Mouse (Mus musculus): Measurements from ENCODE around the gene Fgfbp3. TPM values are rescaled to one million over a fixed set of nuclear protein-coding genes. Genes with fewer than 3 reads are reported as not detected.
"Not testable (repeated sequence)": the region's sequence is repeated elsewhere in the genome, so short reads cannot be mapped to it uniquely, and the experiment has no call there.

Gene Fgfbp3
- total RNA-seq (2015; ENCODE audit: low replicate concordance) (not detected in 2 replicates), total RNA-seq (2017; ENCODE audit: low replicate concordance) (1.6 and 6.5 TPM in 2 replicates)

DNA sequence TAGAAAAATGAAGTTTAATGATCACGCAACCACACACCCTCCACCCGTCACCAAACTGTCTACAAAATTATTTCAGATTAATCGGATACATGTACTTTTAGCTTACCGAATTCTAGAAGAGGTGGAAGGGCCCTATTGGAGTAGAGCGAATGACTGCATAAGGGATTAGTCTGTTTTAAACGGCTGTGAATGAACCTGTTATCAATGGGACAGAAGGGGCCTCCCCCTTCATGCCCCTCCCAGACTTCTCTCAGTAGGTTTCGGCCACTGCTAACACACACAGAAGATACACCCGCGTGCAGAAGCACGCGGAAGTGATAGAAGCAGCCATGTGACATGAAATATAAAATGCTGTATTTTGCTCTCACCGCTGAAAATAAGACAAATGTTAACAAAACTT is at the start of gene Fgfbp3:
Gene Fgfbp3 (minus strand): TSS at position 150 of the 400 bp plus-strand sequence.
- 0 out of 2 replicates have a peak, but pooled peaks have one; percentile 7 for ATAC-seq (replicated peaks; ENCODE audit: low FRiP score, poor library complexity, severe bottlenecking)

DNA sequence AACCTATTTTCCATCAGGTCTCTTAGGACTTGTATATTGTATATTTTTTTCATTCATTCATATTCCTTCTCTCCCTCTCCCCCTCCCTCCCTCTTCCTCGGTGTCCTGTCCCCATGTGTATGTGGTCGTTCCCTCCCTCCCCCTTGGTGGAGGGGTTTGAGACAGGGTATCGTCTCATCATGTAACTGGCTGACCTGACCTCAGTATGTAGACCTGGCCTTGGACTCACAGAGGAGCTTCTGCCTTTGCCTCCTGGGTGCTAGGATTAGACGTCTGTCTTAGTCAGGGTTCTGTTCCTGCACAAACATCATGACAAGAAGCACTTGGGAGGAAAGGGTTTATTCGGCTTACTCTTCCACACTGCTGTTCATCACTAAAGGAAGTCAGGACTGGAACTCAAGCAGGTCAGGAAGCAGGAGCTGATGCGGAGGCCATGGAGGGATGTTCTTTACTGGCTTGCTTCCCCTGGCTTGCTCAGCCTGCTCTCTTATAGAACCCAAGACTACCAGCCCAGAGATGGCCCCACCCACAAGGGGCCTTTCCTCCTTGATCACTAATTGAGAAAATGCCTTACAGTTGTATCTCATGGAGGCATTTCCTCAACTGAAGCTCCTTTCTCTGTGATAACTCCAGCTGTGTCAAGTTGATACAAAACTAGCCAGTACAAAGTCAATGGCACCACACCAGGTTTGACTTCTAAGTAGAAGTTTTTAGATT is 43.3 kb upstream of the Fgfbp3 start:
- ATAC-seq (replicated peaks; ENCODE audit: low FRiP score, poor library complexity, severe bottlenecking), result not testable (repeated sequence)

DNA sequence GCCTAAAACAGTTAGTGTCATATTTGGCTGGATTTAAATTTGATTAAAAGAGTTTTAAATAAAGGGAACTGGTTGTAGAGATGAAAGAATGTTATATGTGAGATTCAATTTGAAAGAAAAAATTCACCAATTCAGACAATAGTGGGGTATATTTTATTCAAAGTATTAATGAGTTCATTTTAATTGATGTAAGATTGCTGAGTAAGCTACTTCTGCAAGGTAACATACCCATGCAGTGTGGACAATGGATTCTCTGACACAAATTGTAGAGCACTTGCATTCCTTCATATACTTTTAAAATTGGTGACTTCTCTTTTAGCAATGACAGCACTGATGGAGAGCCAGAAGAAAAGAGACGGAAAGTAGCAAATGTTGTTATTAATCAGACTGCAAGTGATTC is 41.9 kb upstream of the Fgfbp3 start:
- ATAC-seq (replicated peaks; ENCODE audit: low FRiP score, poor library complexity, severe bottlenecking), result no peak

DNA sequence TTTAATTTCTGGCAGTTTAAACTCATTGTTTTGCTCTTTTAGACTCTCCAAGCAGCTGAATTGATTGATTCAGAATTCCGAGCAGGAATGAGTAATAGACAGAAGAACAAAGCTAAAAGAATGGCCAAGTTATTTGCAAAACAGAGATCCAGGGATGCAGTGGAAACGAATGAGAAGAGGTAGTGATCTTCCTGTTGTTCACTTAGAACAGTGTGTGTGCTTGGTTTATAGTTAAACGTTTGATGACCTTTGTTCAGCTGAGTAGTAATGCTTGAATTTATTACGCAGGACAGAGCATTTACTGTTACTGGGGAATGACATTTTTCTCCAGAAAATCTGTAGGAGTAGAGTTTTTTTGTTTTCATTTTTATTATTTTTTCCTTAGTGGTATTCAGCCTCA is 38.9 kb upstream of the Fgfbp3 start:
- ATAC-seq (replicated peaks; ENCODE audit: low FRiP score, poor library complexity, severe bottlenecking), result no peak

DNA sequence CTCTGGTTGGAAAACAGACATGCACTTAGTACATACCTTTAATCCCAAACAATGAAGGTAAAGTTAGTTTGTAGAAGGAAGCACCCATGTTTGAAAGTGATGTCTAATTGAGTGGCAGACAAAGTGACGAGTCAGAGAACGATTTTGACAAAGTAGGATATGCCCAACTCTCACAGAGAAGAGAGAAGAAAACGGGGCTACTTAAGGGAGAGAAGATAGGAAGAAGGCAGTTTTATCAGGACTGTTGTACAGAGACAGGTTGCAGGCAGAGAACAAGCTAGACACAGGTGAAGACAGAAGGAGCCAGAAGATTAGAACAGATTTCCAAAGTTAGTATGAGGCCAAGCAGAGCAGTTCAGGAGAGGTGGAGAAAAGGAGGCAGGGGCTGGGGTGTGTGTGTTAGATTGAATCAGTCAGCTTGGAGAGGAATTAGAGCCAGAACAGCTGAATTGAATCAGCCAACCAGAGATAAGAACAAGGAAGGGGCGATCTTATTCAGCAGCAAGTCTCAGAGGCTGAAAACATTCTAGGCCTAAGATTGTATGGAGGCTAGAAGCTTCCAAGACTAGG is 34.3 kb upstream of the Fgfbp3 start:
- ATAC-seq (replicated peaks; ENCODE audit: low FRiP score, poor library complexity, severe bottlenecking), result 0 out of 2 replicates have a peak, but pooled peaks have one; percentile 27

DNA sequence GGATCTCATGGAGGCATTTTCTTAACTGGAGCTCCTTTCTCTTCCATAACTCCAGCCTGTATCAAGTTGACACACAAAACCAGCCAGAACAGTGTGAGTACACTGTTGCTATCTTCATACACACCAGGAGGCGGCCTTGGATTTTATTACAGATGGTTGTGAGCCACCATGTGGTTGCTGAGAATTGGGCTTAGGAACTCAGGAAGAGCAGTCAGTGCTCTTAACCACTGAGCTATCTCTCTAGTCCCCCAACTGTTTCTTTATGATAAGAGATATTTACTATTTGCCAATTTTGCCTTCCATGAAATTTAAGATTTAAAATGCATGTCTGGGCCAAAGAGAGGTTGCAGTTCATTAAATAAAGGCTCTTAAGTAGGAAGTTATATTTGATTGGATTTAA is 20.6 kb upstream of the Fgfbp3 start:
- ATAC-seq (replicated peaks; ENCODE audit: low FRiP score, poor library complexity, severe bottlenecking), result no peak

DNA sequence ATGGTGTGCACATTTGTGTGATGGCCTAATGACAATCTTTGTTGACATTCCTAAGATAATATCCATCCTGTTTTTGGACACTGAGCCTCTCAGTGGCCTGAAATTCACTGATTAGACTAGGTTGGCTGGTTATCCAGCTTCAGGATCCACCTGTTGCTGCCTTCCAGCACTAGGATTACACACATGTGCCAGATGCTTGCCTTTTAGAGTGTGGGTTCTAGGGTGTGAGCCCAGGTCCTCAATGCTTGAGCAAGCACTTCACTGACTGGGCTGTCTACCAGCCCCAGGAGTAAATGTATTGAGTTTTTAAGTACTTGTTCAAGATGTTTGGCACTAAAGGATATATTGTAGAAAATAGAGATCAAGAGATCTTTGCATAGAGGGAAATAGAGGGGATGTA is 18.6 kb upstream of the Fgfbp3 start:
- ATAC-seq (replicated peaks; ENCODE audit: low FRiP score, poor library complexity, severe bottlenecking), result 0 out of 2 replicates have a peak, but pooled peaks have one; percentile 28

DNA sequence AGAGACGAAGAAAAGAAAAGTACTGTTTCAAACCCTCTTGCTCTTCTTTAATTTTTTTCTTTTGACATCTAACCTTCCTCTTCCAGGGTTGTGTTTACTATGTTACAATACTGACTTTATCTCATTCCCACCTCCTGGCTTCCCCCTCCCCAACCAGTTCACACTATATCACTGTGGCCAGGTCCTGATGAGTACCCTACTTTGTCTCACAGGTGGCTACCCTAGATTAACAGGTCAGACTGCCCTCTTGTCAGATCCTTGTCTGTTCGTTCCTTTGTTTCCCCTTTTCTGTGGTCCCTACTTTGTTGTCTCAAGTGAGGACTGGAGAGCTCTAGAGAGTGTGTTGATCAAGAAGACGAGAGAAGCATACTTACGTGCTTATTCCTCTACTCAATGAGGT is 16.9 kb upstream of the Fgfbp3 start:
- no peak for ATAC-seq (replicated peaks; ENCODE audit: low FRiP score, poor library complexity, severe bottlenecking)

DNA sequence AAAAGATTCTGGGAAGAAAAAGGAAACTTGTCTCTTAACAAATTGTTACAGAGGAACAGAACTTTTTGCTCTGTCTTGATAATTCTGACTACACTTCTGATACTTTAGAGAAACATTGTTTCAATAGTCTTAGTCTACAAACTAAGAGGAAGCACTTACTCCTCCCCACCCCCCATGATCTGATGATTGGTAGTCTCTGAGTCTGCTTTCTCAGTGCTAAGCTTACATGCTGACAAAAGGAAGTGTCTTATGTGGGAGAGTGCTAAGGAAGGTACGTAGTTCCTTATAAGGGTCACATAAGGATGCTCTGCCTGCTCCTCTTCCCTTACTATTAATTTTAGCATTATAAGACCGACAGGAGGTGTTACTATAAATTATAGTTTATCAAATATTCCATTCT is 13.2 kb upstream of the Fgfbp3 start:
- no peak for ATAC-seq (replicated peaks; ENCODE audit: low FRiP score, poor library complexity, severe bottlenecking)

DNA sequence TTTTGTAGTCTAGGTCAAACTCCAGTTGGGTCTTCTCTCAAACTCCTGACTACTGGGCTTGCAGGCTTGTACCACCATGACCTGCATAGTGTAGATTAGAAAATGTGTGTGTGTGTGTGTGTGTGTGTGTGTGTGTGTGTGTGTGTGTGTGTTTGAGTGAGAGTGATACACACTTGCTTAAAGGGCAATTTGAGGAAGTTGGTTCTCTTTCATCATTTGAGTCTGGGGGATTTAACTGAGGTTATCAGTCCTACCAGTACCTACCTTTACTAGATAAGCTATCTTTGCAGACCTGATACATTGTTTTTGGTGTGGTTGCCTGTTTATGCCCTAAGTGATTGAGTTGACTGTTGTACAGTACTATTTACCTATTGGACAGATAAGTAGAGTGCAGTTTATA is 12.7 kb upstream of the Fgfbp3 start:
- ATAC-seq (replicated peaks; ENCODE audit: low FRiP score, poor library complexity, severe bottlenecking), result no peak

DNA sequence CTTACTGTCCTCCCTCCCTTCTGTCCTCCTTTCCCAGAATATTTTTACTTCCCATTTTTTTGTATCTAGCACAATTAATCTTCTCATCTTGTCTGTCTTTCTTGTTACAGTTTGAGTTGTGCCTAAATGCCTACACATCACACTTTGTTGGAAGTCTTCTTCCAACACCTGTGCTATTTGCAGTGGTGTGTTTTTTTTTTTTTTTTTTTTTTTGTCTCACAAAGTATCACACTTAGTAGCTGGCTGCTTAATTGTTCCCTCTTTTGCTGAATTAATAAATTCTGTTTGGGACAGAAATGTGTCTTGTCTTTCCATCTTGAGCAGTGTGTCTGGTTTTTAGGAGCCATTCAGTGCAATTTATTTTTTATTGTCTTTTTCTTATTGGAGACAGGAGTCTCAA is 10.4 kb upstream of the Fgfbp3 start:
- no peak for ATAC-seq (replicated peaks; ENCODE audit: low FRiP score, poor library complexity, severe bottlenecking)

DNA sequence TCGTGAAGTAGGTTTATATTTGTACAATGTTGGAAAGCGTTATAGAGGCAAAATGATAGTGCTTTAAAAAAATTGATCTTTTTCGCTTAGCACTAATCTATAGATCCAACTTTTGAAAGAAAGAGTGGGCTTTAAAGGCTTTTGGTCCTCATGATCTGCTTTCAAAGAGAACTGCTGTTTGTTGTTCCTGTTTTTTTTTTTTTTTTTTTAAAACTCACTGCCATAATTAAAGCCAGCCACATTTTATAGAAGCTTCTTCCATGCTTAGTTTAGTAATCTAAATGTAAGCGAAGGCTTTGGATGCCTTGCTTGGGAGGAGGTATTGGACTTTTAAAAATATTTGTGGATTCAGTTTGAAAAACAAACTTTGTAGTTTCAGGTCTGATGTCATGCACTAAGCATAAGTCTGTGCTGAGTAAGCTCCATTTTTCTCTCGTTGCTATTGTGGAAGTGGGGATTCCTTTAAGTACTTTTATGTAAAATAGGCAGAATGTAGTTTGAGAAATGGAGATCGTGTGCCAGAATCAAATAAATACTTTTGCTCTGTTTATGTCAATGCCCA is 8.5 kb upstream of the Fgfbp3 start:
- ATAC-seq (replicated peaks; ENCODE audit: low FRiP score, poor library complexity, severe bottlenecking), result no peak

DNA sequence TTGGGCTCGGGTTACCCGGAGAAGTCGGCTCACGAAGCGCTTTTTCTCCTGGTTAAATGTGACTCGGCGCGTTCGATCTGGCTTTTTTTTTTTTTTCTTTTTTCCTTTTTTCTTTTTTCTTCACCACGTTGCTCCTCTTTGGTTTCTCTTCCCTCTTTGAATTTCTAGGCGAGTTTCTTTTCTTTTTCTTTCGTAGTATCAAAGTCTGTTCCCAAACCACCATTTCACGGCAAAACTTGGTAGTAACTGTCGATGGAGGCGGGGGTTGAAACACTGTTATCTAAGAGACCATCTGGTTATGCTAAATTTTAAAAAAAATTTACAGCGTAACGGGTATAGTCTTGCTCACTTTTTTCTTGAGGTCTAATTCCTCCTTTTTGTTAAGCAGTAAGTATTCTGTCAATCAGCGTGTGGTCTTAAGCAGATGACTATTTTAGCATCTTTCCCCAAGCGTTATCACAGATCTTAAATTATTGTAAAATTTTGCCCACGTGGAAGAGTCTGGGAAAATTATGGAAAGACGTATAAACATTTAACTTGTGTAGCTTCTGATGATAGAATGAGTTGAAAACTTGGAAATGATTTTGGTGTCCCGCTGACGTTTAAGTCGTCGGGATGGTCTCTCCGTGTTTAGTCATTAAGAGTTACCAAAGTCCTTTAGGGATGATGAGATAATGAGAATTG is 7.3 kb upstream of the Fgfbp3 start:
- ATAC-seq (replicated peaks; ENCODE audit: low FRiP score, poor library complexity, severe bottlenecking), result peak; percentile 44

DNA sequence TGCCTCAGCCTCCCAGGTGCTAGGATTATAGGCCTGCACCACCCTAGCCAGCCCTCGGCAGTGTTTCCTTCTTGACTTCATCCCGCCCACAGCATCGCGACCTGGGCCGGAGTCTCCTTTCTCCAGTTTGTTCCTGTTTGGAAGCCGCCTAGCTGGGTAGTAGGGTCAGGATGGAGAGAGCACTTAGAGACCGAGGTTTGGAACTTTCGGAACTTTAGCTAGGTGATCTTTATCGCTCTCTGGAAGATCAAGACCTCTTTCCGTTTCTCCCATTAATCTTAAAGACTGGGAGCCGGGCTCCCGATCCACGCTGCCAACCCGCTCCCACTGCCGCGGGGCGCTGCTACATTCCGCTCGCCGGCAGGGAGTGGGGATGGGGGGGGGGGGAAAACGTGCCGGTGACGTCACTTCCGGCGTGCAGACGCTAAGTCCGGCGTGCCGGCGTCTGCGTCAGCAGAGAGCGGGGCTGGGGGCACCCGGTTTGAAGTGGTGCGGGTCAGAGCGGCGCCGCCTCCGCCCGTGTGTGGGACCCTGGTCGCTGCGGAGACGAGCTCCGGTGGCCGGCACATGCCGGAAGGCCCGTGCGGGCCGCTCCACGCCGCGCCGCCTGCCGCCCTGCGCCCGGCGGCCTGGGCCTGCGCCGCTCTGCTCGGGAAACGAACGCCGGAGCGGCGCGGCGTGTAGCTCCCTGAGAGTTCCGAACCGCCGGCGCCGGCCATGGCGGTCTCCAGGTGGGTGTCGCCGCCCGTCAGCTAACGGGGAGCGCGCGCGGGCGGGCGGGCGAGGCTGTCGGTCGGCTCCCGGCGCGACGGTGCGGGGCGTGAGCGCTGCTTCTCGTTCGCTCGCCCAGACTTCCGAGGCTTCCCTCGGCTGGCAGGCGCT is 6.5 kb upstream of the Fgfbp3 start, which contains the start of gene Btaf1:
Gene Btaf1 (plus strand): TSS at position 409 of the 882 bp plus-strand sequence.
- peak; percentile 78 for ATAC-seq (replicated peaks; ENCODE audit: low FRiP score, poor library complexity, severe bottlenecking)

DNA sequence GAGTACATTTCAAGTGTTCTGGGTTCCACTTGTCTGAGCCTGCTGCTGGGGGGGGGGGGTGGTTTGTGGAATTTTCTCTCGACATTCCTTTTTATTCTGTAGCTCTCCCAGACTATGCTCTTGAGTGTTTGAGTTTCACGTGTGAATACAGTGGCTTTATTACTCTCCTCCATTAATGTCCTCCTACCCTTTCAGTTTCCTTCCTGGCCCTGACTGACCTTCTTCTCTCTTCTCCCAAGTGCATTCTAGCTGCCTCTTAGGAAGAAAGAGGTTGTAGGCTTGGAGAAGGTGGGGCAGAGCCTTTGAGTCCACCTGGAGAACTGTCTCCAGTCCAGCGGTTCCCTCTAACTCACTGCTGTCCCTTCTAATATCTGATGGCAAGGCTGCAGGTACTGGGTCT is 3.5 kb upstream of the Fgfbp3 start:
- no peak for ATAC-seq (replicated peaks; ENCODE audit: low FRiP score, poor library complexity, severe bottlenecking)

DNA sequence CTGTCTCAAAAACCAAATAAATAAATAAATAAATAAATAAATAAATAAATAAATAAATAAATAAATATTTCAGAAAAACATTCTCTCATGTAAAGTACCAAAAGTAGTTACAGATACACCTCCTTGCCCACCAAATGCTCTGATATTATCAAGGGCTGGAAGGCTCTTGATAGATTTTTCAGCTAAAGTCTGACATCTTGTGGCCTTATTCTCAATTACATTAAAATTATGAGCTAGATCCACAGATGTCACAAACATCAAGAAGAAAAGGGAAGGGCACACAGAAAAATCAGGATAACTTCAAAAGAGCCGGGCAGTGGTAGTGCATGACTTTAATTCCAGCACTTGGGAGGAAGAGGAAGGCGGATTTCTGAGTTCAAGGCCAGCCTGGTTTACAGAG is 2.6 kb upstream of the Fgfbp3 start:
- ATAC-seq (replicated peaks; ENCODE audit: low FRiP score, poor library complexity, severe bottlenecking), result no peak

DNA sequence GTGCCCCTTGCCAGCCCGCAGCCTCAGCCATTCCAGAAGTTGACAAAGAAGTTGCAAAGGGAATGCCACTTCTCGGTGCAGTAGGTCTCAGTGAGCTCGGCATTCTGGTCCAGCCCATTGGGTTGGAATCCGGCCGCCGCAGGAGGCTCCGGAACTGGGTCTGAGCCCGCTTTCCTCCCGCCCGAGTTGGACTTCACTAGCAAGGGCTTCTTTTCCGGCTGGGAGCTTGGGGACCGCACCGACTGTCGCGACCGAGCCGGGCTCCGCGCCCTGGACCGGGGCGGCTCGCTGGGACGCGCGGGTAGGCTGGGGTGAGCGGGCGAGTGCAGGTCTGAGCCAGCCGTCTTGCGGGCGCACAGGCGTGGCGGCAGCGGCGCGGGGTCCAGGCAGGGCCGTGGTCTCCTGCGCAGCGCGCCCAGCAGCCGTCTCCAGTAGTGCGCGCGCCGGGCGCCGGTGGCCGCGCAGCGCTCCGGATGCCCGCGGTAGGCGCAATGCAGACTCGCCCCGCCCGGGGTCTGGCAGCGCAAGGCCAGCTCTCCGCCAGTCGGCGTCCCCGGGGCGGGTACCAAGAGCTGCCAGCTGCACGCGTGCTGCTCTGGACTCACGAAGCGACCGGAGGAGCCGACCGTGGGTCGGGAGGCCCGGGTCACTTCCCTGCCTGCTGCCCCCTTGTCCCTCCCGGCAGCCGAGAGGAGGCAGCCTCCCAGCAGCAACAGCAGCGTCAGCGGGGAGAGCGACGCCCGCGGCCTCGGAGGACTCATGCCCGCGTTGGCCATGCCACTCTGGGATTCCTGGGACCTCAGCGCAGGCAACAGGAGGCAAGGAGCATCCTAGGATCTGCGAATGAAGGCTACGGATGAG is 744 bp downstream of the Fgfbp3 start:
- ATAC-seq (replicated peaks; ENCODE audit: low FRiP score, poor library complexity, severe bottlenecking), result peak; percentile 66

DNA sequence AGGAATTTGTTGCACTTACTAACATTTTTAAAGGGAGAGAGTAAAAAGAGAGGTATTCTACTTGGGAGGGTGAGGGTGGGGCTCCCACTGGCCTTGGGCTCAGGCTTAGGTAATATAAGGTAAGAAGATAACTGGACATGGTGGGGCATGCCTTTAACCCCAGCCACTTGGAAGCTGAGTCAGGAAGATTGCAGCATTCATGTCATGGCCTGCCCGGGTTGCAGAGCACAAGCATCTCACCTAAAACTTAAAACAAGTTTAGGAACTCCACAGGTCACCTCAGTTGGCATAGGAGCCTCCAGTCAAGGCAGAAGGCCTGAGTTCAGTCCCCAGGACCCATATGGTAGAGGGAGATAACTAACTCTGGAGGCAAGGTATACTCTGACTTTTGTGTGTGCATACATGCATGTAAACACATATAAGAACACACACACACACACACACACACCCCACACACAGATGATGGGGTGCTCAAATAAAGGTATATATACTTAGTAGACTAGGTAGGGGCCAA is 2.5 kb downstream of the Fgfbp3 start:
- ATAC-seq (replicated peaks; ENCODE audit: low FRiP score, poor library complexity, severe bottlenecking), result peak; percentile 61
